Mouse (Mus musculus) C2C12 (cell line): ENCODE measurements around the gene Tpgs1.

Source experiments
- CEBPB ChIP-seq: IDR thresholded peaks from one replicate; pipeline ENCODE4 v1.6.1; 2011; ENCODE audit warnings: low read depth, mild to moderate bottlenecking, control low read depth, moderate library complexity
- CTCF ChIP-seq: IDR thresholded peaks from one replicate; pipeline ENCODE4 v1.5.1; 2011; ENCODE audit not compliant: control insufficient read depth, insufficient read depth, insufficient read length
- MYOG ChIP-seq: IDR thresholded peaks from one replicate; pipeline ENCODE4 v1.6.1; 2011; ENCODE audit not compliant: control insufficient read depth, insufficient read length; ENCODE audit errors: extremely low read depth
- USF1 ChIP-seq: IDR thresholded peaks from one replicate; pipeline ENCODE4 v1.6.1; 2011; ENCODE audit warnings: low read depth, mild to moderate bottlenecking, control low read depth, moderate library complexity

GRCm38 (mm10) chr10:79714996-79715395 lies 45.8 kb downstream of the Tpgs1 start:
- TF ChIP-seq CTCF (no peak), USF1 (no peak), MYOG (no peak), CEBPB (no peak)
